Mouse (Mus musculus) stomach, embryonic 15.5 days (tissue): ENCODE measurements around the gene Tex19.2. TPM values are rescaled to one million over a fixed set of nuclear protein-coding genes. Genes with fewer than 3 reads are reported as not detected.
"Not testable (repeated sequence)": the region's sequence is repeated elsewhere in the genome, so short reads cannot be mapped to it uniquely, and the experiment has no call there.

ENCODE experiments used
- ATAC-seq: fragments of 200-750 bp; cut with Nextera tagmentation; 2 replicates; pipeline ENCODE4 v1.8.0; 2017; ENCODE audit warnings: low read depth, moderate number of reproducible peaks, moderate TSS enrichment; ENCODE audit not compliant: insufficient read depth, low FRiP score
- H3K27ac ChIP-seq: fragments of 300-500 bp; sonication (generic); 2 replicates; pipeline ENCODE4 v1.5.1; 2015; ENCODE audit warnings: mild to moderate bottlenecking, inconsistent platforms
- H3K27me3 ChIP-seq: fragments of 300-500 bp; sonication (generic); replicated peaks from 2 replicates; pipeline ENCODE4 v1.6.1; 2015; ENCODE audit warnings: inconsistent platforms
- H3K36me3 ChIP-seq: fragments of 300-500 bp; sonication (generic); 2 replicates; pipeline ENCODE4 v1.6.1; 2015; ENCODE audit warnings: inconsistent platforms
- H3K4me1 ChIP-seq: fragments of 300-500 bp; sonication (generic); 2 replicates; pipeline ENCODE4 v1.6.1; 2015; ENCODE audit warnings: inconsistent platforms
- H3K4me2 ChIP-seq: fragments of 300-500 bp; sonication (generic); 2 replicates; pipeline ENCODE4 v1.6.1; 2015; ENCODE audit warnings: mild to moderate bottlenecking, inconsistent platforms
- H3K4me3 ChIP-seq: fragments of 300-500 bp; sonication (generic); replicated peaks from 2 replicates; pipeline ENCODE4 v1.5.1; 2015; ENCODE audit warnings: inconsistent platforms
- H3K9ac ChIP-seq: fragments of 300-500 bp; sonication (generic); 2 replicates; pipeline ENCODE4 v1.6.1; 2015; ENCODE audit warnings: inconsistent platforms
- H3K9me3 ChIP-seq: fragments of 300-500 bp; sonication (generic); 2 replicates; pipeline ENCODE4 v1.6.1; 2016; ENCODE audit warnings: inconsistent platforms
- WGBS: fragments of 180-500 bp; shearing (Covaris S2); methylation state at CpG from one replicate; pipeline ENCODE4 v1.1.7; 2015; 5-methylcytosine and 5-hydroxymethylcytosine counted together
- polyA plus RNA-seq: library from polyadenylated mRNA; unstranded; fragments of >200 nt; fragmentation: Nextera tagmentation; extraction: Ambion mirVana; gene quantifications from 2 replicates; pipeline ENCODE4 v1.2.1, GENCODE M21; 2015

The Tex19.2 gene
- polyA plus RNA-seq, 1 experiment from 2014 or later = not detected

- Histone ChIP-seq H3K27me3 (no peaks in the 10 kb centered on the region), H3K4me1 (0 out of 2 replicates have a peak, but pooled peaks cover 6% of the 10 kb centered on the region), H3K4me3 (no peak overlapping the region), H3K4me2 (no peak overlapping the region), H3K9me3 (no peaks in the 10 kb centered on the region), H3K27ac (no peak overlapping the region), H3K36me3 (no peaks in the 10 kb centered on the region), H3K9ac (no peak overlapping the region)
- no peak for ATAC-seq
- WGBS = 40% methylated on average over 9 of the region's 9 CpGs
Measured at GRCm38 (mm10) chr11:121108061-121108460, 10.4 kb downstream of the Tex19.2 start.

- not testable (repeated sequence) for ATAC-seq, H3K4me3 ChIP-seq, H3K36me3 ChIP-seq, H3K27me3 ChIP-seq, H3K4me2 ChIP-seq, H3K9me3 ChIP-seq, H3K4me1 ChIP-seq, H3K9ac ChIP-seq, H3K27ac ChIP-seq
- 84% methylated on average over 1 of the region's 1 CpGs for WGBS
Measured at GRCm38 (mm10) chr11:121107242-121107641, 11.2 kb downstream of the Tex19.2 start.

GRCm38 (mm10) chr11:121101124-121101805 is 17.2 kb downstream of the Tex19.2 start:
- H3K4me3 ChIP-seq = no peak overlapping the region
- H3K27ac ChIP-seq = no peak overlapping the region
- no peaks in the 10 kb centered on the region for H3K4me1 ChIP-seq
- no peaks in the 10 kb centered on the region for H3K27me3 ChIP-seq
- no peak for ATAC-seq
- H3K36me3 ChIP-seq = no peaks in the 10 kb centered on the region
- no peak overlapping the region for H3K9ac ChIP-seq
- H3K9me3 ChIP-seq = no peaks in the 10 kb centered on the region
- H3K4me2 ChIP-seq = no peak overlapping the region
- 78% methylated on average over 4 of the region's 4 CpGs for WGBS

GRCm38 (mm10) chr11:121100692-121101091 is 17.8 kb downstream of the Tex19.2 start:
- WGBS = 50% methylated on average over 7 of the region's 7 CpGs
- Histone ChIP-seq H3K4me3 (no peak overlapping the region), H3K9ac (no peak overlapping the region), H3K4me1 (no peaks in the 10 kb centered on the region), H3K4me2 (no peak overlapping the region), H3K36me3 (no peaks in the 10 kb centered on the region), H3K27ac (no peak overlapping the region), H3K9me3 (no peaks in the 10 kb centered on the region), H3K27me3 (no peaks in the 10 kb centered on the region)
- no peak for ATAC-seq

GRCm38 (mm10) chr11:121099762-121100161 is 18.7 kb downstream of the Tex19.2 start:
- Histone ChIP-seq H3K4me2 (no peak overlapping the region), H3K4me1 (no peaks in the 10 kb centered on the region), H3K36me3 (no peaks in the 10 kb centered on the region), H3K9ac (no peak overlapping the region), H3K9me3 (no peaks in the 10 kb centered on the region), H3K27me3 (no peaks in the 10 kb centered on the region), H3K4me3 (no peak overlapping the region), H3K27ac (no peak overlapping the region)
- 69% methylated on average over 7 of the region's 7 CpGs for WGBS
- ATAC-seq = no peak

- H3K4me1 ChIP-seq = 0 out of 2 replicates have a peak, but pooled peaks cover 4% of the 10 kb centered on the region
- no peak overlapping the region for H3K4me3 ChIP-seq
- WGBS = 87% methylated on average over 14 of the region's 14 CpGs
- H3K27me3 ChIP-seq = no peaks in the 10 kb centered on the region
- no peaks in the 10 kb centered on the region for H3K9me3 ChIP-seq
- no peak overlapping the region for H3K9ac ChIP-seq
- no peaks in the 10 kb centered on the region for H3K36me3 ChIP-seq
- H3K4me2 ChIP-seq = no peak overlapping the region
- no peak for ATAC-seq
- H3K27ac ChIP-seq = no peak overlapping the region
Measured at GRCm38 (mm10) chr11:121092606-121093585, 25.6 kb downstream of the Tex19.2 start.

GRCm38 (mm10) chr11:121090943-121091342 is 27.5 kb downstream of the Tex19.2 start:
- Histone ChIP-seq H3K27ac (no peak overlapping the region), H3K4me1 (0 out of 2 replicates have a peak, but pooled peaks cover 4% of the 10 kb centered on the region), H3K4me3 (no peak overlapping the region), H3K36me3 (no peaks in the 10 kb centered on the region), H3K9me3 (no peaks in the 10 kb centered on the region), H3K4me2 (no peak overlapping the region), H3K9ac (no peak overlapping the region), H3K27me3 (no peaks in the 10 kb centered on the region)
- 0 out of 2 replicates have a peak, but pooled peaks have one; percentile 31 for ATAC-seq
- 47% methylated on average over 4 of the region's 4 CpGs for WGBS

GRCm38 (mm10) chr11:121089756-121090546 is 28.5 kb downstream of the Tex19.2 start:
- Histone ChIP-seq H3K4me3 (no peak overlapping the region), H3K4me2 (no peak overlapping the region)
- ATAC-seq = no peak

GRCm38 (mm10) chr11:121088997-121089396 is 29.5 kb downstream of the Tex19.2 start:
- H3K9ac ChIP-seq = no peak overlapping the region
- H3K27ac ChIP-seq = no peak overlapping the region
- 64% methylated on average over 6 of the region's 6 CpGs for WGBS
- H3K9me3 ChIP-seq = no peaks in the 10 kb centered on the region
- H3K4me1 ChIP-seq = 0 out of 2 replicates have a peak, but pooled peaks cover 4% of the 10 kb centered on the region
- no peak for ATAC-seq
- H3K27me3 ChIP-seq = no peaks in the 10 kb centered on the region
- no peak overlapping the region for H3K4me2 ChIP-seq
- H3K4me3 ChIP-seq = no peak overlapping the region
- no peaks in the 10 kb centered on the region for H3K36me3 ChIP-seq

More at GRCm38 (mm10) chr11:121089756-121090546, 28.5 kb downstream of the Tex19.2 start:
- 0 out of 2 replicates have a peak, but pooled peaks cover 4% of the 10 kb centered on the region for H3K4me1 ChIP-seq
- H3K27ac ChIP-seq = no peak overlapping the region
- no peaks in the 10 kb centered on the region for H3K9me3 ChIP-seq
- no peak overlapping the region for H3K9ac ChIP-seq
- H3K27me3 ChIP-seq = no peaks in the 10 kb centered on the region
- 73% methylated on average over 2 of the region's 2 CpGs for WGBS
- H3K36me3 ChIP-seq = no peaks in the 10 kb centered on the region

GRCm38 (mm10) chr11:121086296-121086695 is 32.2 kb downstream of the Tex19.2 start:
- 0 out of 2 replicates have a peak, but pooled peaks cover 4% of the 10 kb centered on the region for H3K4me1 ChIP-seq
- 46% methylated on average over 4 of the region's 4 CpGs for WGBS
- no peak overlapping the region for H3K4me3 ChIP-seq
- no peaks in the 10 kb centered on the region for H3K36me3 ChIP-seq
- no peak overlapping the region for H3K9ac ChIP-seq
- H3K9me3 ChIP-seq = no peaks in the 10 kb centered on the region
- no peak for ATAC-seq
- H3K27me3 ChIP-seq = no peaks in the 10 kb centered on the region
- H3K4me2 ChIP-seq = no peak overlapping the region
- no peak overlapping the region; the same call in 1 of the 2 replicates for H3K27ac ChIP-seq

- Histone ChIP-seq H3K4me1 (0 out of 2 replicates have a peak, but pooled peaks cover 4% of the 10 kb centered on the region), H3K9ac (no peak overlapping the region), H3K36me3 (no peaks in the 10 kb centered on the region), H3K27me3 (no peaks in the 10 kb centered on the region), H3K4me2 (no peak overlapping the region), H3K9me3 (no peaks in the 10 kb centered on the region), H3K4me3 (no peak overlapping the region), H3K27ac (0 out of 2 replicates have a peak overlapping the region, but pooled peaks have one; percentile 37)
- 42% methylated on average over 5 of the region's 5 CpGs for WGBS
- peak; percentile 61 for ATAC-seq
Measured at GRCm38 (mm10) chr11:121085181-121085580, 33.3 kb downstream of the Tex19.2 start.
